Mouse (Mus musculus): ENCODE results near the gene Nlgn1.

DNA sequence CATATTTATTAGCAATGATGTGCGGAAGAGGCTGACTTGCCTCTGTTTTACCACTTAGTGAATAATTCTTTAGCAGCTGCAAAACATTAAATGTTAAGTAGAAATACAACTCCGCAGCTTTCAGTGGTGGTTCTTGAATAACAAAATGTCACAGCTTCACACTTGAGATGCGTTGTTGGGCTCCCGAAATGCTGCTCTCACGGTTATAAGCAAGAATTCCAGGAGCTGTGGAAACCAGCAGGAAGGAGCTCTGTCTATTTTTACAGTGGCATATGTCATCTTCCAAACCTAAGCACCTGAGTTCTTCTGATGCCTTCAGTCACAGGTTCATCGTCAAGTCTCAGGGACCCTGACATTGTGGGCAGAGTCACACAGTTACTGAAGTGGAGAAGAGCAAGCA lies 556.8 kb downstream of the Nlgn1 start:
- TF ChIP-seq CTCF (IDR thresholded peaks at IDR 0.05) = no peak
- no peak for TF ChIP-seq POLR2A (IDR thresholded peaks at IDR 0.05; ENCODE audit: insufficient read depth, low read depth, low read length)
